Mouse (Mus musculus) c-Kit-negative CD71-positive TER-119-positive erythroid progenitor cells, embryonic 14.5 days (primary cell): ENCODE data around the gene Cdkn1a.

Experiments
- DNase-seq: peaks from one replicate; pipeline ENCODE4 v3.0.0-alpha.2; 2013; ENCODE audit warnings: low read depth, low spot score

Gene Cdkn1a

GRCm38 (mm10) chr17:29117006-29117648 lies 26.4 kb downstream of the Cdkn1a start:
- DNase-seq: no peak

- DNase-seq: no peak
Observed at GRCm38 (mm10) chr17:29118057-29118456, 27.3 kb downstream of the Cdkn1a start.

- DNase-seq: no peak
Observed at GRCm38 (mm10) chr17:29120666-29121065, 29.9 kb downstream of the Cdkn1a start.

- no peak for DNase-seq
Observed at GRCm38 (mm10) chr17:29122817-29123216, 32.0 kb downstream of the Cdkn1a start.

GRCm38 (mm10) chr17:29123578-29124174 lies 32.9 kb downstream of the Cdkn1a start:
- no peak for DNase-seq

- no peak for DNase-seq
Observed at GRCm38 (mm10) chr17:29126561-29126960, 35.8 kb downstream of the Cdkn1a start.

GRCm38 (mm10) chr17:29129341-29129740 lies 38.6 kb downstream of the Cdkn1a start:
- DNase-seq: no peak

- no peak for DNase-seq
Observed at GRCm38 (mm10) chr17:29135066-29135465, 44.3 kb downstream of the Cdkn1a start.

GRCm38 (mm10) chr17:29136236-29136635 lies 45.5 kb downstream of the Cdkn1a start:
- DNase-seq: no peak

GRCm38 (mm10) chr17:29137906-29138305 lies 47.1 kb downstream of the Cdkn1a start:
- DNase-seq: no peak

GRCm38 (mm10) chr17:29141577-29141976 lies 50.8 kb downstream of the Cdkn1a start:
- no peak for DNase-seq

GRCm38 (mm10) chr17:29143266-29143665 lies 52.5 kb downstream of the Cdkn1a start:
- DNase-seq: no peak

- no peak for DNase-seq
Observed at GRCm38 (mm10) chr17:29145101-29145500, 54.3 kb downstream of the Cdkn1a start.

GRCm38 (mm10) chr17:29147273-29147672 lies 56.5 kb downstream of the Cdkn1a start:
- no peak for DNase-seq

- no peak for DNase-seq
Observed at GRCm38 (mm10) chr17:29147773-29148172, 57.0 kb downstream of the Cdkn1a start.

- DNase-seq: no peak
Observed at GRCm38 (mm10) chr17:29149766-29150165, 59.0 kb downstream of the Cdkn1a start.
